Mouse (Mus musculus) hindlimb bud, embryonic 11.5 days (tissue): ENCODE measurements at regions not wholly inside any gene's neighbourhood (a gene's known extent, or its start where the extent isn't known, plus 50 kb on each side); places are given as distances from the start of the nearest gene placed in this dataset.

Experiments used
- DNase-seq: peaks from one replicate; pipeline ENCODE4 v3.0.0-alpha.2; 2012; ENCODE audit warnings: low read depth, low spot score; ENCODE audit errors: extremely low spot score

DNA sequence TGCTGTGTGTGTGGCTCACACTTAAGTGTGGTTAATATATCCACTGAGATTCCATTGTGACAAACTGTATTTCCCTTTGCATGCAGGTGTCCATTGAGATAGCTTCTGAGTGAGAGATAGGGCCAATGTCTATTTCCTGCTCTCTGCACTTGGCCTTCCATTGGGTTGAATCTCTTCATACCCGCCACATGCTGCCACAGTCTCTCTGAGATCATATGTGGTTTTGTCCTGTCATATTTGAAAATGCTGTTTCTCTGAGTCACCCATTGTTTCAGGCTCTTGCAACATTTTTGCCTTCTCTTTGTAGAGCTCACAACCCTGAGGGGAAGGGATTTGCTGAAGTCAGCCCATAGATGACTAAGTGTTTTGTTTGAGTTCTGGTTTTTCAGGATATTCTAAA, 2081.3 kb downstream of the Olfm4 start:
- no peak for DNase-seq

DNA sequence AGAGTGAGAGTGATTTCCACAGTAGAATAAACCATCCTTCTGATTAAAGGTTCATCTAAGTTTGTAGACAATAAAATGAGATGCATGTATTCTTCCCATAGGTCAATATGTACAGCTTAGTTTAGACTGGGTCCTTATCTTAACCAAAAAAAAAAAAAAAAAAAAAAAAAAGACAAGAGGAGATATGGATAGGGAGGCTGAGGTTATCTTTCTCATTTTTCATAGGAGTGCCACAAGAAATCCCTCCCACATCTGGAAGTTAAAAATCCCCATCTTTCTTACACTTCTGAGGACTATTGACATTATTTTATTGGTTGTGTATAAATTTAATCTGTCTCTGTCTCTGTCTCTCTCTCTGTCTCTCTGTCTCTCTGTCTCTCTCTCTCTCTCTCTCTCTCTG, 2117.8 kb downstream of the Olfm4 start:
- no peak for DNase-seq

DNA sequence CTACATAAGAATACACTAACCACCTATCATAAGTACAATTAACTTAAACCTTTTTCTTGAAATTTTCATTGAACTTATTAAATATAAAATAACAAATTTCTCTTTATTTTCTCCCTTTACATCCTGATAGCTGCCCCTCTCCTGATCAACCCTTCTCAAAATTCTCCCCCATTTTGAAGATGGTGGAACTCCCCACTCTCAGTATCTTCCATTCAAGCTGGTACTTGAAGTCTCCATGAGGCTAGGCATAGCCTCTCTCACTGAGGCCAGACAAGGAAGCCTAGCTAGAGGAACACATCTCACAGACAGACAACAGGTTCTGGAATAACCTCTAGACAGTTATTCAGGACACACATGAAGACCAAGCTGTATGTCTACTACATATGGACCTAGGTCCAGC, 2129.0 kb downstream of the Olfm4 start:
- no peak for DNase-seq

DNA sequence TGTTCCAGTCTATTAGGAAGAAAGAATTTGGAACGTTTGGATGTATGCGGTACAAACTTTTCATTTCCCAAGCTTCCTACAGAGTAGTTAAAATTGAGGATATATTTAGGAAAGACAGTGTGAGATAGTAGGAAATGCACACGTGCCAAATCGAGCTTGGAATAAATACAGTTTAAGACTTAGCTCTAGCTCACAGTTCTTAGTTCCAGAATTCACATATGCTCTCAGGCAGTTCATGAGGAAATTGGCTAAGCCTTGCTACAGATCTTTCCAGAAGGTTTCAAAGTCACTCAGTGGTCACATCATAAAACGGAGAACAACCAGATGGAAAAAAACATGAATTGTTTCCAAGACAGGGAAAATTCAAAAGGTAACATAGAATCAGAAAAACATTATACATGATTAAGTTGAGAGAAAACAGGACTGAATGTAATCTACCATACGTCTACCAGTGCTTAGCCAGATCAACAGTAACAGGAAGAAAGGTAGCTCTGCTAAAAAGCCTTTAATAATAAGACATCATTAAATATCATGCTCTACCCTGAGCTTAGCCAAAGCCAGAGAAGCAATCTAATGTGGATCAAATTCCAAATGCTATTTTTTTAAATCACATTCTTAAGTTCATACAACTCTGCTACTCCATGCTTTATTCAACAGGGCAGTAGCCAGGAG, 2165.1 kb downstream of the Olfm4 start:
- peak; percentile 44 for DNase-seq

DNA sequence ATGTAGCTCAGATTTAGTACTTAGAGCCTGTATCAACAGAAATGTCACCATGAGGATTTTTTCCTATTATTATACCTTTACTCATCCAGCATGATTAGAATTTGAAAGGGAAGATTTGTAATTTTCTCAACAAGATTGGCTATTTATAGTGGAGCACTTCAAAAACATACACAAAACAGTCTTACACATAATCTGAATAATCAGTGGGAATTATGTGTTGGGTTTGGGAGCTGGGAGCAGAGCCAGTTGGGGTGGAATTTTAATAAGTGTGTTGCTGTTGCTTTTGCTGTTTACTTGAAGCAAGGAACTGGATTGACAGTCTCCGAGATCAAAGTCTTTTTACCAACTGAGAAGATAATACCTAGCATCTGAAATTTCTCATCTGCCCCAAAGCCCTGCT, 2201.5 kb downstream of the Olfm4 start:
- no peak for DNase-seq

DNA sequence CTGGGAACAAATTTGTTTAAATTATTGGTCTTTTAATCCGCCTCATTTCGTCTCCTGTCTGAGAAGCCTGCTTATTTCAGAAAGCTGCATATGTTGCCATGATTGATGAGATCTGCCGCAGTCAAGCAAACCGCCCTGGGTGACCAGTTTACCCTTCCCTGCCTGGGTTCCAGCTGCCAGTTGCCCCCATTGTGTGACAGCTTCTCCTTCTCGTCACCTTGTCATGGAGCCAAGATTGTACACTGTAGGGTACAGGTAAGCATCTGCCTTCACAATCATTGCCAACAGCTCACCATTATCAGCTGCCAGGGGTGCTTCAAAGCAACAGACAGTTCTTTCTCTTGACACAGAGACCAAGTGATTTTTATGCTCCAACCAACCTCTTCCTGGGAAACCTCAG, 2226.5 kb downstream of the Olfm4 start:
- DNase-seq: no peak

DNA sequence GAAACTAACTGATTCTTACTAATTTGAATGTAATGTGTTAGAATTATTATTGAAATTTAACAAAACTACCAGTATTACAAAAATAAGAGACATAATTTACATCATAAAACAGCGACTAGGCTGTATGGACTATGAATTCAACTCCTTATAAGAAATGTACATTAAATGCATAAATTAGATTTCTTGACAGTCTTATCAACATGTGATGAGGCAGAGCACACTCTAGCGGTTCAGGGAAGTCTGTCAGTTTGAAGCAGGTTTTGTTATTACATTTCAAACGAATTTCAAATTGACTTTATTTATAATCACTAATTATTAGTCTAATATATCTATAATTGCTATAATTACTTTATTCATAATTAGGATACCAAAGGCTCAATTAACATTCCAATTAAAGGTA, 2214.8 kb upstream of the Pcdh17 start:
- DNase-seq: no peak

DNA sequence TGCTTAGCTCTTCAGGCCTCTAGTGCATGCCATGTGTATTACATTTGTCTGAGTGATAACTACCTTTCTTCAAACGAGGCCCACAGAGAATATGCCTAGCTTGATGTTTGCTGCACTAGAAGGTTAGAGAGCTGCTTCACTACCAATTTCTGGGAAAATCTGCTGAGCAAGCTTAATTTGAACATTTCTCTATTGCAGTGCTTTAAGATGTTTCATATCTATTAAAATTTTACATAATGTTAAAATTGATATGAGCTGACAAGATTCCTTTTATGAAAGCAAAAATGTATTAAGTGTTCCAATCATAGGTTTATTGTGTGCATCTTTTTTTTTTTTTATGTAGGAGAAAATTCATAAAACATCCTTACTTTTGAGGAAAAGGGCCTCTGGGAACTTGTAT, 2207.1 kb upstream of the Pcdh17 start:
- DNase-seq: no peak

DNA sequence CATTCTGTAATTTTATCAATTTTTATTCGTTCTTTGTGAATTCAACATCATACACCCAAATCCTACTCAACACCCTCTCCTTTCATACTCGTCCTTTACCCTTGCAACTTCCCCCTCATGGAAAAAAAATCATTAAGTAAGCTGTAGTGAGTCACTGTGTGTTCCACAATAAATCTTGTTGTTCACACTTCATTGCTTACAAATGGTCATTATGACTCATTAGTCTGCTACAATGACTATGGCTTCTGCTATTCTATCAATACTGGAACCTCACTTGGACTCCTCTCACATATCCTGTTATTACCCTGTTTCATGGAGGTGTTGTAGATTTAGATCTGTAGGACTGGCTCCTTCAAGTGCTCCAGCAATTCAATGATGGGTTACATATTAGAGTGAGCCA, 2200.0 kb upstream of the Pcdh17 start:
- no peak for DNase-seq

DNA sequence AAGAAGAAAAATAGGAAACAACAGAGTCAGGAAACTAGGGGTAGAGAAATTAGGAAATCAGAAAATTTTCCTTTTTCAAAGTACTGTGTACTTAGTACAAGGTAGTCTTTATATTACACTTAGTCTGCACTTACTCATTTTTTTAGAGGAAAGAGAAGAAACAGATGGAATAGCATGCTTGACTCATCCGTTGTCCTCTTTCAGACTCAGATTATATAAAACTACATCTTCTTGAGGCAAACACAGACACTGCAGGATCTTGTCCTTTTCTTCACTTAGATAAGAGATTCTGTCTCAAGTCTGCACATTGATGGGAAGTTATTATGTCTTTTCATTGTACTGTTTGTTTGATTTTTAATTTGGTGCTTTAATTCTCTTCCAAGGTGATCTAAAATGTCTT, 2198.5 kb upstream of the Pcdh17 start:
- no peak for DNase-seq
